Mouse (Mus musculus) hindbrain, embryonic 10.5 days (tissue): Measurements from ENCODE around the gene Engase. TPM values are rescaled to one million over a fixed set of nuclear protein-coding genes. Genes with fewer than 3 reads are reported as not detected.

Experiments
- DNase-seq: peaks from one replicate; pipeline ENCODE4 v3.0.0-alpha.2; 2017; ENCODE audit warnings: low spot score
- H3K27ac ChIP-seq: fragments of 300-500 bp; sonication (generic); 2 replicates; pipeline ENCODE4 v1.5.1; 2016; ENCODE audit warnings: mild to moderate bottlenecking, moderate library complexity
- H3K27me3 ChIP-seq: fragments of 300-500 bp; sonication (generic); 2 replicates; pipeline ENCODE4 v1.6.1; 2016; ENCODE audit warnings: mild to moderate bottlenecking; ENCODE audit not compliant: poor library complexity, insufficient read depth, severe bottlenecking
- H3K36me3 ChIP-seq: fragments of 300-500 bp; sonication (generic); 2 replicates; pipeline ENCODE4 v1.6.1; 2016; ENCODE audit warnings: mild to moderate bottlenecking, moderate library complexity
- H3K4me1 ChIP-seq: fragments of 300-500 bp; sonication (generic); replicated peaks from 2 replicates; pipeline ENCODE4 v1.6.1; 2016; ENCODE audit warnings: mild to moderate bottlenecking
- H3K4me3 ChIP-seq: fragments of 300-500 bp; sonication (generic); 2 replicates; pipeline ENCODE4 v1.5.1; 2016; ENCODE audit warnings: mild to moderate bottlenecking, moderate library complexity
- H3K9me3 ChIP-seq: fragments of 300-500 bp; sonication (generic); 2 replicates; pipeline ENCODE4 v1.6.1; 2016; ENCODE audit warnings: mild to moderate bottlenecking, moderate library complexity
- WGBS: fragments of 180-500 bp; shearing (Covaris S2); methylation state at CpG from one replicate; pipeline ENCODE4 v1.1.7; 2016; 5-methylcytosine and 5-hydroxymethylcytosine counted together
- polyA plus RNA-seq: library from polyadenylated mRNA; unstranded; fragments of >200 nt; fragmentation: Nextera tagmentation; extraction: Ambion mirVana; gene quantifications from 2 replicates; pipeline ENCODE4 v1.2.1, GENCODE M21; 2016

The Engase gene
- polyA plus RNA-seq, 1 experiment from 2014 or later = 8.9 TPM

- Histone ChIP-seq H3K4me3 (no peak overlapping the region), H3K4me1 (peaks cover 53% of the 10 kb centered on the region), H3K27me3 (peaks cover 28% of the 10 kb centered on the region), H3K9me3 (no peaks in the 10 kb centered on the region), H3K27ac (peak overlapping the region; percentile 69), H3K36me3 (no peaks in the 10 kb centered on the region)
- no peak for DNase-seq
- 30% methylated on average over 11 of the region's 11 CpGs for WGBS
Measured at GRCm38 (mm10) chr11:118438665-118439414, 37.8 kb upstream of the Engase start.

DNA sequence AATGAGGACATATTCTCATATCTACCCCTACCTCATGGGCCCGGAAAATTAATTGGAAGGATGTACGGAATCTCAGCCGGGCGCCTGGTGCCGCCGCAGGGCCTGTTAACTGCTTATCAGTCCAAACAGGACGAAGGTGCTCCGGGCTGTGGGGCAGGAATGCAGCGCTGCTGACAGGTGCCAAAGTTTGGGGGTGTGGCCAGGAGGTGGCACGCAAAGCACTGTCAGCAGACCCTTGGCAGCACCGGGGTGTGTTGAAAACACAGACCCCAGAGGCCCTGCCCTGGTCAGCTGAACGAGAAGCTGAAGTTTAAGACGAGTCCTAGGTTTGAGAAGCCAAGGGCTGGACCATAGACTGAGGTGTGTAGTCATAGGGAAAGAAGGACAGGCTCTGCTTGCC lies 33.9 kb upstream of the Engase start:
- no peaks in the 10 kb centered on the region for H3K9me3 ChIP-seq
- no peak overlapping the region for H3K4me3 ChIP-seq
- no peak overlapping the region for H3K27ac ChIP-seq
- no peak for DNase-seq
- peaks cover 22% of the 10 kb centered on the region for H3K4me1 ChIP-seq
- H3K27me3 ChIP-seq = peaks cover 27% of the 10 kb centered on the region
- no peaks in the 10 kb centered on the region for H3K36me3 ChIP-seq
- WGBS = 86% methylated on average over 13 of the region's 13 CpGs

DNA sequence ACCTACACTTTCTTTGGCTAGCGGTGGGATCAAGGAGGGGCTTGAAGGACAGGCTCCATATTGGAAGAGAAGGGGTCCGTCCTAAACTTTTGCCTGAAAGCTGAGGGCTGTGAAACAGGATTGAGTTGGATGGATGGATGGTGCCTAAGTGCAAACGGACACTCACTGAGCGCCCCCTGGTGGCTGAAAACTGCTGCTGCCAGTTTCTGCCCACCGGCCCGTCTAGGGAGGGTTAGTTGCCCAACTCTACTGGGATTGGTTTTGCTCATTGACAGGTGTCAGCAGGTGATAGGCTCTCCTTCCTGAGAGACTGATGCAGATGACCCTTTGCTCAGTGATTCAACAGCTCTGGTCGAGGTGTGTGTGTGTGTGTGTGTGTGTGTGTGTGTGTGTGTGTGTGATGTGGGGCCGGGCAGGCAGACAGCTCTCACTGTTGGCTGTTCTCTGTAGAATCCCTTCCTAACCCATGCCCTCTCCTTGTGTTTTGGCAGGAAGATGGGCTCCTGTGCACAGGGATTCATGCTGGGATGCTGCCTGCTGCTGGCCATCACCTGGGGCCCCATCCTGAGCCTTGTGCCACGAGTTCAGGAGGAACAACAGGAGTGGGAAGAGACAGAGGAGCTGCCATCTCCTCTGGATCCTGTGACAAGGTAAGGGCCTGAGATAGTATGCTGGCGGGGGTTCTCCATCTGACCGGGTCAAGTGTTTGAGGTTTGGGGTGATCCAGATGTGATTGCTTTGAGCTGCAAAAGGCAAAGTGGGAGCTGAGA lies 33.2 kb upstream of the Engase start:
- no peaks in the 10 kb centered on the region for H3K9me3 ChIP-seq
- H3K27ac ChIP-seq = no peak overlapping the region
- no peaks in the 10 kb centered on the region for H3K36me3 ChIP-seq
- 33% methylated on average over 11 of the region's 11 CpGs for WGBS
- H3K4me3 ChIP-seq = no peak overlapping the region
- DNase-seq = peak; percentile 76
- H3K4me1 ChIP-seq = peaks cover 18% of the 10 kb centered on the region
- peaks cover 24% of the 10 kb centered on the region for H3K27me3 ChIP-seq

- Histone ChIP-seq H3K9me3 (no peaks in the 10 kb centered on the region), H3K27ac (no peak overlapping the region), H3K4me3 (no peak overlapping the region), H3K27me3 (peaks cover 20% of the 10 kb centered on the region), H3K36me3 (no peaks in the 10 kb centered on the region), H3K4me1 (no peaks in the 10 kb centered on the region; the same call in 1 of the 2 replicates)
- 23% methylated on average over 3 of the region's 3 CpGs for WGBS
- DNase-seq = peak; percentile 81
Measured at GRCm38 (mm10) chr11:118445843-118446242, 30.8 kb upstream of the Engase start.

- Histone ChIP-seq H3K27me3 (peaks cover 20% of the 10 kb centered on the region), H3K4me3 (no peak overlapping the region), H3K27ac (no peak overlapping the region), H3K36me3 (no peaks in the 10 kb centered on the region), H3K9me3 (no peaks in the 10 kb centered on the region), H3K4me1 (no peaks in the 10 kb centered on the region; the same call in 1 of the 2 replicates)
- 75% methylated on average over 4 of the region's 4 CpGs for WGBS
- DNase-seq = no peak
Measured at GRCm38 (mm10) chr11:118447346-118447745, 29.3 kb upstream of the Engase start.

DNA sequence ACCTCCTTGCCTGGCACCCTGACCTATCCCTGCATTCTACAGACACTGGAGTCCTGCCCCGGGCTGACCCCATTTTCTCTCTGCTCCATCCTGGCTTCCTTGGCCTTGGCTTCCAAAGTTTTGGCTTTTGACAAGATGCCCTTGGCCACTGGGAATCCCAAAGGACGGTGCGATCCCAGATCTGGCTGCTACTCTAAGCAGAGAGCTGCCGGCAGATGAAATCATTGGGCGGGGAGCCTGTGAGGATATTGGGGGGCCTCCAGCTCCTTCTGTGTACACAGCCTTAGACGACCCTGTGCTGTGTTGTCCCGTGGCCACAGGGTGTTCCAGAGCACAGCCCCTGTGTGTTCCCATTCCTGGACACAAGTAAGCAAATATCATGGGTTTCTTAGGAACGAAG lies 28.2 kb upstream of the Engase start:
- H3K4me1 ChIP-seq = no peaks in the 10 kb centered on the region; the same call in 1 of the 2 replicates
- H3K36me3 ChIP-seq = no peaks in the 10 kb centered on the region
- no peak overlapping the region for H3K27ac ChIP-seq
- 84% methylated on average over 8 of the region's 8 CpGs for WGBS
- DNase-seq = no peak
- peaks cover 17% of the 10 kb centered on the region for H3K27me3 ChIP-seq
- H3K4me3 ChIP-seq = no peak overlapping the region
- H3K9me3 ChIP-seq = no peaks in the 10 kb centered on the region

- WGBS = 82% methylated on average over 6 of the region's 6 CpGs
- DNase-seq = no peak
- no peak overlapping the region for H3K4me3 ChIP-seq
- H3K27me3 ChIP-seq = peaks cover 1% of the 10 kb centered on the region; the same call in 1 of the 2 replicates
- no peaks in the 10 kb centered on the region for H3K36me3 ChIP-seq
- H3K9me3 ChIP-seq = no peaks in the 10 kb centered on the region
- H3K27ac ChIP-seq = no peak overlapping the region
- no peaks in the 10 kb centered on the region; the same call in 1 of the 2 replicates for H3K4me1 ChIP-seq
Measured at GRCm38 (mm10) chr11:118451211-118451610, 25.4 kb upstream of the Engase start.

DNA sequence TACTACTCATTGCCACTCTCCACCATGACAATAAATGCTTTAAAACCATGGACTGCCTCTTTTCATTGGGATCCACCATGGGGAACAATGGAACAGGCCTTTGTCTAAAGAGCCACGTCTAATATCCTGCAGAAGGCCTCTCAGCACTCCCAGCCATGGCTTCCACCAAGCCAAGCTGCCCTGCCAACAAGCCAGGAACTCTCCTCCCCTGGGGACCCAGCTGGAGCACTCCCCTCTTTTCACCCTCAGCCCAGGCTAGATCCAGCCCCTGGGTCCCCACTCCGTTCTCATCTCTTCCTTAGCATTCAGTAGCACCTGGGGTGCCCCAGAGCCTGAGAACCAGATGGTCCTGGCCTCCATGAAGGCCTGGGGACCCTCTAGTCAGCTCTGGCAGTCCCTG lies 23.7 kb upstream of the Engase start:
- no peaks in the 10 kb centered on the region for H3K36me3 ChIP-seq
- 62% methylated on average over 2 of the region's 2 CpGs for WGBS
- no peak overlapping the region for H3K27ac ChIP-seq
- H3K27me3 ChIP-seq = peaks cover 6% of the 10 kb centered on the region; the same call in 1 of the 2 replicates
- DNase-seq = no peak
- no peaks in the 10 kb centered on the region; the same call in 1 of the 2 replicates for H3K4me1 ChIP-seq
- H3K9me3 ChIP-seq = no peaks in the 10 kb centered on the region
- H3K4me3 ChIP-seq = no peak overlapping the region

DNA sequence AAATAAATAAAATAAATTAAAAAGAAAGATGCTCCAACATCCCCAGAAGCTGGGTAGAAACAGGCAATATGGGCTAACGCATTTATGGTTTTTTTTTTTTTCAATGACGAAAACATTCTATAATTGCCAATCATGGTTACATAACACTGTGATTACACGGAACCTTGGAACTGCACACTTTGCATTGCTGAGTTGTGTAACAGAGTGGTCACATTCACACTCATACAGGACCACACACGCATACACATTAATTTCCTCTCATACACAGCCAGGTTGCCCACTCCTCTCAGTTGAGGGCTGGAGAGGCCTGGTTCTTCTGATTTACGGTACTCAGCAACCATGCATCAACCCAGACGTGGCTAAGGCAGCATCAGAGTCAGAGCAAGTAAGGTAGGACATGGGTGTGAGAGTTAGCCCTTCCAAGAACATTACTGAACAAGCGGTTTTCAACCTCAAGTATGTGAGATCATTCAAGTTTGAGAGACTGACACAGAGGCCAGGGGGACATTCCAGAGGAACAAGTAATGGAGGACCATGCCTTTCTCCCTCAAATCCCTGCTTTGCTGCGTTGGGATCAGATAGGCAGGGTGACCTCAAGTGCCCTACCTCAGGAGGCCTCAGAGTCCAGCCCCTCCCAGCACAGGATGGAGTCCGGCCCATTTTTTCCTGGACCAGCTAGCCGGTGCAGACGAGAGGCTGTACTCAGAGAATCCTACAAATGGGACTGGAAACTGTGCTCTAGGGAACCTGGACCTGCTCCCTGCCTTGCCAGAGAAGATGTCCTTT lies 22.6 kb upstream of the Engase start:
- no peaks in the 10 kb centered on the region for H3K36me3 ChIP-seq
- H3K27me3 ChIP-seq = peaks cover 7% of the 10 kb centered on the region; the same call in 1 of the 2 replicates
- no peaks in the 10 kb centered on the region for H3K9me3 ChIP-seq
- H3K27ac ChIP-seq = no peak overlapping the region
- 78% methylated on average over 11 of the region's 11 CpGs for WGBS
- H3K4me1 ChIP-seq = peaks cover 6% of the 10 kb centered on the region
- DNase-seq = no peak
- no peak overlapping the region for H3K4me3 ChIP-seq

DNA sequence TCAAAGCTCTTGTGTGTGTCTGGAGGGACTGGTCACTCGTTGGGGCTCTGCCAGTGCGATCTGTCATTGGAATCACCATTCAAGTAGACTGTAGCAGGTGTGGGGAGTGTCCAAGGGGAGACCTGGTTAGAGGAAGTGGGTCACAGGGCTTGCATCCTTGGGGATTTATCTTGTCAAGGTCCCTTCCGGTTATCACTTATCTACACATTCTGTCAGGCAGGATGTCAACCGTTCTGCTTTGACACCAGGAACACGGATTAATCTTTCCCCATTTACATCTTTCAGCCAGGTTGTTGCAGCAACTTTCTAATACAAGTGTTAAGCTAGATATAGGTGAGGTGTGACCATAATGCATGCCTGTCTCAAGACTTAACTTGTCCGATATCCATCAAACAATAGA lies 20.8 kb upstream of the Engase start:
- no peaks in the 10 kb centered on the region for H3K36me3 ChIP-seq
- H3K4me3 ChIP-seq = no peak overlapping the region
- no peak overlapping the region for H3K27ac ChIP-seq
- no peak for DNase-seq
- peaks cover 13% of the 10 kb centered on the region for H3K4me1 ChIP-seq
- 88% methylated on average over 6 of the region's 6 CpGs for WGBS
- peaks cover 7% of the 10 kb centered on the region; the same call in 1 of the 2 replicates for H3K27me3 ChIP-seq
- H3K9me3 ChIP-seq = peaks cover 5% of the 10 kb centered on the region; the same call in 1 of the 2 replicates

- Histone ChIP-seq H3K4me1 (peaks cover 13% of the 10 kb centered on the region), H3K4me3 (no peak overlapping the region), H3K27me3 (peaks cover 7% of the 10 kb centered on the region; the same call in 1 of the 2 replicates), H3K9me3 (peaks cover 5% of the 10 kb centered on the region; the same call in 1 of the 2 replicates), H3K27ac (no peak overlapping the region), H3K36me3 (no peaks in the 10 kb centered on the region)
- DNase-seq = no peak
- 81% methylated on average over 11 of the region's 11 CpGs for WGBS
Measured at GRCm38 (mm10) chr11:118456937-118457336, 19.7 kb upstream of the Engase start.

DNA sequence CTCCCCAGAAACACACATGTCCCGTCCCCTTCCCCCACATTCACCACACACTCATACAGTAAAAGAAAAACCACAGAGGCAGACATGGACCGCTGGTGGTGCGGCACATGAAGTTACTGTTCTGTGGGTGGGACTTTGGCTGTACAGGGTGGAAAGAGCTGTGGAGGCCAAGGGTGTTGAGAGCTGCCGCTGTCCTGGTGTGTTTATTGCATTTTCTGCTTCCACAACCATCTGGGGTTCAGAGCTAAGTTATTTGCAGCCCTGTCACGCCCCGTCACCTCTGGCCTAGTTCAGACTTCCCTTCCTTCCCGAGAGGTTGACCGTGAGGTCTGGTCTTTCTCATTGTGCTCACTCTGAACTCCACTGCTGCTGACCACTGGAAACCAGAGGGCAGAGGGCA lies 17.6 kb upstream of the Engase start:
- Histone ChIP-seq H3K4me3 (no peak overlapping the region), H3K36me3 (no peaks in the 10 kb centered on the region), H3K27me3 (peaks cover 7% of the 10 kb centered on the region; the same call in 1 of the 2 replicates), H3K4me1 (peaks cover 26% of the 10 kb centered on the region), H3K9me3 (peaks cover 5% of the 10 kb centered on the region; the same call in 1 of the 2 replicates), H3K27ac (peak overlapping the region; percentile 19)
- WGBS = 54% methylated on average over 8 of the region's 8 CpGs
- peak; percentile 22 for DNase-seq
